Mouse (Mus musculus) heart, embryonic 10.5 days (tissue): Measurements from ENCODE around the gene Nup133. TPM values are rescaled to one million over a fixed set of nuclear protein-coding genes. Genes with fewer than 3 reads are reported as not detected.

Source experiments
- DNase-seq: peaks from one replicate; pipeline ENCODE4 v3.0.0-alpha.2; 2017; ENCODE audit warnings: low spot score
- H3K27ac ChIP-seq: fragments of 300-500 bp; sonication (generic); 2 replicates; pipeline ENCODE4 v1.5.1; 2016; ENCODE audit warnings: mild to moderate bottlenecking
- H3K27me3 ChIP-seq: fragments of 300-500 bp; sonication (generic); 2 replicates; pipeline ENCODE4 v1.6.1; 2016; ENCODE audit warnings: mild to moderate bottlenecking; ENCODE audit not compliant: poor library complexity, insufficient read depth, severe bottlenecking
- H3K36me3 ChIP-seq: fragments of 300-500 bp; sonication (generic); 2 replicates; pipeline ENCODE4 v1.6.1; 2016; ENCODE audit warnings: mild to moderate bottlenecking, moderate library complexity
- H3K4me1 ChIP-seq: fragments of 300-500 bp; sonication (generic); 2 replicates; pipeline ENCODE4 v1.6.1; 2016; ENCODE audit warnings: mild to moderate bottlenecking
- H3K4me3 ChIP-seq: fragments of 300-500 bp; sonication (generic); 2 replicates; pipeline ENCODE4 v1.5.1; 2016; ENCODE audit warnings: mild to moderate bottlenecking, moderate library complexity
- H3K9me3 ChIP-seq: fragments of 300-500 bp; sonication (generic); 2 replicates; pipeline ENCODE4 v1.6.1; 2016; ENCODE audit warnings: mild to moderate bottlenecking, moderate library complexity
- WGBS: fragments of 180-500 bp; shearing (Covaris S2); methylation state at CpG from one replicate; pipeline ENCODE4 v1.1.7; 2016; 5-methylcytosine and 5-hydroxymethylcytosine counted together
- polyA plus RNA-seq: library from polyadenylated mRNA; unstranded; fragments of >200 nt; fragmentation: Nextera tagmentation; extraction: Ambion mirVana; gene quantifications from 2 replicates; pipeline ENCODE4 v1.2.1, GENCODE M21; 2016

Nup133 gene
- 34.1 and 37.8 TPM in 2 replicates for polyA plus RNA-seq

DNA sequence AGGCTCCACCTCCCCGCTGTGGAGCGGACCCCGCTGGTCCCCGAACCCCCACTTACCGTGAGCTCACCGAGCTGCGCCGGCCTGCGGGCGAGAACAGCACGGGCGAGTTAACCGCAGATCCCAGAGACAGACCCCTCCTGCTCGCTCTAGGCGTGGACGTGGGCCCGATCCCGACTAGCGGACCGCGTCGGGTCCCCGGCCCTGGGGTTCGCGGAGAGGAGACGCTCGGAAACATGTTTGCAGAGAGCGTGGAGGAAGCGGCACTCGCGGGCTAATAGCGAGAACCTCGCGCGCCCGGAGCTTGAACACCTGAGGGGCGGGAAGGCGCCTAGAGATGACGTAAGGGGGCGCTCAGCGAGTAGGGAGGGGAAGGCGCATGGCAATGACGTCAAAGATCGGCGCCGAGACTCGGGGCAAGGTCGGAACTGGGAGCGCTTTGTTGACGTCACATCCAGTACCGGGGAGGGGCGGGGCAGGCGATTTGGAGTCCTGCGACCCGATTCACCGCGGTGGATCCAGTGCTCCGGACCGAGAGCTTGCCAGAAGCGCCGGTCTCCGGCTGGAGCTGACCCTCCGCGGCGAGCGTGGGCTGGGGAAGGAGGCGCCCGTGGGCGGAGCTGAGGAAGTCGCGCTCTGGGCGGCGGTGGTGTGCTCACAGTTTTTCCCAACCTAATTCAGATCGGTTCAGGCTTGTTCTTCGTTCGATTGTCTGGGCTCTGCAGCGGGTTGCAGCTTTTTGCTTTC, at the start of gene Nup133:
Nup133 (minus strand) TSS at position 324 of the 744 bp plus-strand sequence.
- Histone ChIP-seq H3K4me3 (peak within 1 kb of the TSS; percentile 99), H3K27me3 (no peaks in the 10 kb centered on the region), H3K36me3 (peaks cover 37% of the 10 kb centered on the region), H3K9me3 (no peaks in the 10 kb centered on the region), H3K27ac (peak within 1 kb of the TSS; percentile 90), H3K4me1 (peaks cover 16% of the 10 kb centered on the region)
- peak; percentile 98 for DNase-seq
- under 1% methylated on average over 77 of the region's 77 CpGs for WGBS

- WGBS = 92% methylated on average over 3 of the region's 3 CpGs
Measured at GRCm38 (mm10) chr8:123993997-123994396, 44.9 kb upstream of the Nup133 start.

DNA sequence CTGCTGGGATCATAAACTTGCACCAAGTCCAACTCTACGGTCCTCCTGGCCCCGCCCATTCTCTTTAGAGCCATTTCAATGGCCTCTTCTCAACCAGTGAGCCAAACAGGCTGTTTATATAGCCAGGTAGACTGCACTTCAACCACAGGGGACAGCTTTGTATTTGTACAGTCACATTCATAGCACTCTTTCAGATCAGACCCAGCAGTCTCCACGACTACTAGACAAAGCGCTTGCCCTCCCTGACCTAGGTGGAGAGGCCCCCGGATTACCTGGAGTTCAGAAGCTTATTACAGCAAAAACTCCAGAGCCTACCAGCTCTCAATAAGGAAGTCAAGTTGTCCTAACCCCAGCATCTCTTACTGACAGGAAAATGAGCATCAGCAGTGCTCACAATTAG, 44.5 kb upstream of the Nup133 start:
- no peaks in the 10 kb centered on the region for H3K9me3 ChIP-seq
- whole genome bisulfite sequencing = 85% methylated on average over 5 of the region's 5 CpGs
- no peaks in the 10 kb centered on the region for H3K27me3 ChIP-seq
- H3K36me3 ChIP-seq = peaks cover 45% of the 10 kb centered on the region
- H3K27ac ChIP-seq = no peak overlapping the region
- no peak overlapping the region for H3K4me3 ChIP-seq
- H3K4me1 ChIP-seq = peaks cover 22% of the 10 kb centered on the region
- DNase-seq = no peak

More at GRCm38 (mm10) chr8:123993997-123994396, 44.9 kb upstream of the Nup133 start:
- Histone ChIP-seq H3K27ac (no peak overlapping the region), H3K4me3 (no peak overlapping the region), H3K27me3 (no peaks in the 10 kb centered on the region), H3K4me1 (peaks cover 18% of the 10 kb centered on the region), H3K36me3 (peaks cover 49% of the 10 kb centered on the region), H3K9me3 (no peaks in the 10 kb centered on the region)
- no peak for DNase-seq

- no peak for DNase-seq
Measured at GRCm38 (mm10) chr8:123992587-123992986, 43.5 kb upstream of the Nup133 start.

DNA sequence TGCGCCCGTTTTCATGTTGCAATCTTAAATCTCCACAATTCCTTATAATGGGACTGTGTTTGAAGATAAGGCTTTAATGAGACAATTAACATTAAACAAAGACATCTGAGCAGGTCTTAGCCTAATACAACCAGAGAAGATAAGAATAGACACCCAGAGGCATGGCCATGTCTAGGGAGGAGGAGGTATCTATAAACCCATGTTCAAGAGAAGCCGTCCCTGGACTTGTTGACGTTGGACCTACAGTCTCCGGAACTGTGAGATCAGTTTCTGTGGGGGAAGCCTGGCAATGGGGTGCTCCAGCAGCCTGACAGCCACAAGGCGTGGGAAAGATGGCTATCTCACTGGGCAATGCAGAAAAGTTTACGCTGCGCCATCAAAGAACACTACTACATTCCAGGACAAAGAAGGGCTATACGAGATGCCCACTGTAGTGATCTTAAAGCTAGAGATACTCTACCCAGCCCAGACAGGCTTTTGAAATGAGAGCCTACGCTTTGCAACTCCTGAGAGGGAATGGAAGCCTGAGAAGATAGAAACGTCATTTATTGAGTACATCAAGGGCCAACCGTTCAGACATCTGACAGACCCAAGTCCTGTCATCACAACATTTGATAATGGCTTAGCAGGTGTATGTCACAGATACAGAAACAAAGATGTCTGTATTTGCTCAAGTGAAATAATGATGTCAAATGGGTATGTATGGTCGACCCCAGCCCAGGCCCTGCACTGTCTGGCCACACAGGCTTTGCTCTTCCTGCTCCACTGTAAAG, 41.4 kb upstream of the Nup133 start:
- DNase-seq = no peak
- no peaks in the 10 kb centered on the region for H3K27me3 ChIP-seq
- H3K27ac ChIP-seq = peak overlapping the region; percentile 82; the same call in 1 of the 2 replicates
- WGBS = 44% methylated on average over 13 of the region's 13 CpGs
- H3K9me3 ChIP-seq = no peaks in the 10 kb centered on the region
- peaks cover 23% of the 10 kb centered on the region for H3K4me1 ChIP-seq
- no peak overlapping the region for H3K4me3 ChIP-seq
- H3K36me3 ChIP-seq = peaks cover 20% of the 10 kb centered on the region

More at GRCm38 (mm10) chr8:123992587-123992986, 43.5 kb upstream of the Nup133 start:
- Histone ChIP-seq H3K36me3 (peaks cover 38% of the 10 kb centered on the region), H3K27me3 (no peaks in the 10 kb centered on the region), H3K9me3 (no peaks in the 10 kb centered on the region), H3K4me1 (peaks cover 23% of the 10 kb centered on the region), H3K27ac (no peak overlapping the region), H3K4me3 (no peak overlapping the region)
- WGBS = 76% methylated on average over 8 of the region's 8 CpGs

DNA sequence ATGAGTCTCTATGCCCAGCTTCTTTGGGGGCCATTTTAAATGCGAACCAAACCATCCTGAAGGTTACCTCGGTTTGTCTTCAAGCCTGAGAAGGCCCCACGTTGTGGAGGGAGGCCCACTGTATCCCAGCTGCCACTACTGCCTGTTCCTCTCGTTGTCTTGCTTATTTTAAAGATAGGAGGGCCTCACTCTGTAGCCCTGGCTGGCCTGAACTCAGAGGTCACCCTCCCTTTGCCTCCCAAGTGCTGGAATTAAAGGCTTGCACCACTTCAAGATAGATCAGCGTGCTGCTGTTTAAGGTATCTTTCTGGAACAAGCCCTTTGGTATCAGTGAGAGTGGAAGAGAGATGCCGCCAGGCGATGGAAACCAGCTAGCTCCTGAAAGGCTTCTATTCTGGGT, 40.1 kb upstream of the Nup133 start:
- H3K27me3 ChIP-seq = no peaks in the 10 kb centered on the region
- DNase-seq = peak; percentile 79
- H3K4me1 ChIP-seq = peaks cover 23% of the 10 kb centered on the region
- H3K27ac ChIP-seq = peak overlapping the region; percentile 82
- 13% methylated on average over 7 of the region's 7 CpGs for WGBS
- peaks cover 7% of the 10 kb centered on the region; the same call in 1 of the 2 replicates for H3K36me3 ChIP-seq
- no peaks in the 10 kb centered on the region for H3K9me3 ChIP-seq
- H3K4me3 ChIP-seq = peak overlapping the region; percentile 30

DNA sequence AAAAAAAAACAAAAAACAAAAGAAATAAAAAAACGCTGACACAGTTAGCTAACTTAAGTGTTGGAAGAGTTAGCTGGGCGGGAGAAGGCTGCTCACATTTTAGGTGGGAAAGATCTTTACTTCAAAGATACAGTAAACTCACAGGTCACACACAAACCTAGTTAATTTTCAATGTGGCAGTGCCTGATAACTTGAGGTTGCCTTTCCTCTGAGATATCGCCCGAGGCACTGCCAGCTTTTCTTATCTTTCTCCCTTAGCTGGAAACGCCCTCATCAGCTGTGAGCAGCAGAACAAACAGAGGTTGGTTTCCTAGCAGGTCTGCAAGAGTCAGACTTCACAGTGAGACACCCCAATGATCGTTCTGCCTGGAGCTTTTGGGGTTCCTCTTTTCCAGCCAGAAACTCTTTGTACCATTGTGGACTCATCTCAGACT, 39.6 kb upstream of the Nup133 start:
- Histone ChIP-seq H3K4me3 (peak overlapping the region; percentile 30), H3K9me3 (no peaks in the 10 kb centered on the region), H3K27me3 (no peaks in the 10 kb centered on the region), H3K36me3 (peaks cover 2% of the 10 kb centered on the region; the same call in 1 of the 2 replicates), H3K27ac (peak overlapping the region; percentile 82), H3K4me1 (peaks cover 23% of the 10 kb centered on the region)
- WGBS = 21% methylated on average over 6 of the region's 6 CpGs
- DNase-seq = peak; percentile 94

DNA sequence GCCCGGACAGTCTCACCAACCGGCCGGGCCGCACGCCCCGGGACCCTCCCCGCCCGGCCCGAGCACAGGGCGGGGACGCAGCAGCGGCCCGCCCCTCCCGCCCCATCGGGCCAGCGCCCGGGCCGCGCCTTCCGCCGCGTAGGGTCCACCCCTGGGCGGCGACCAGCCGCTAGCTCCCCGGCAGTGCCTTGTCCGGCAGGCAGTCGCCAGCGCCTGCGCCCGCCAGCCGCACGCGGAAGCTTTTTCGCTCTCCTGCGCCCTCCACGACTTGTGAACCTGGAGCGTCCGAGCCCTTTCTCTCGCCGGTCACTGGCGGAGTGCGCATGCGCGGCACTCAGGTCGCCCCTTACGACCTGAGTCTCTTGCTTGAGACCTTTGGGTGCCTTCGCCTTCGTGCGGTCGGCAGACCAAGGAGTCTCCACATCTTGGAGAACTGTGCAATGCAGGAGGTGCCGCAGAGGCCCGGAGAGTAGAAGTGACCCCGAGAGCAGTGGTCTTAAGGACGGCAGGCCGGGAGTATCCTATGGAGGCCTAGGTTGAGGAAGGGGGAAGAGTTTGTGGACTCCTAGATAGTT, 33.8 kb upstream of the Nup133 start, which contains the start of gene Abcb10:
Abcb10 (minus strand) TSS at position 297 of the 575 bp plus-strand sequence.
- WGBS = under 1% methylated on average over 56 of the region's 56 CpGs
- no peaks in the 10 kb centered on the region for H3K27me3 ChIP-seq
- no peaks in the 10 kb centered on the region for H3K9me3 ChIP-seq
- H3K4me1 ChIP-seq = peaks cover 47% of the 10 kb centered on the region
- H3K4me3 ChIP-seq = peak within 1 kb of the TSS; percentile 93
- H3K36me3 ChIP-seq = no peaks in the 10 kb centered on the region
- DNase-seq = peak; percentile 97
- H3K27ac ChIP-seq = peak within 1 kb of the TSS; percentile 97

DNA sequence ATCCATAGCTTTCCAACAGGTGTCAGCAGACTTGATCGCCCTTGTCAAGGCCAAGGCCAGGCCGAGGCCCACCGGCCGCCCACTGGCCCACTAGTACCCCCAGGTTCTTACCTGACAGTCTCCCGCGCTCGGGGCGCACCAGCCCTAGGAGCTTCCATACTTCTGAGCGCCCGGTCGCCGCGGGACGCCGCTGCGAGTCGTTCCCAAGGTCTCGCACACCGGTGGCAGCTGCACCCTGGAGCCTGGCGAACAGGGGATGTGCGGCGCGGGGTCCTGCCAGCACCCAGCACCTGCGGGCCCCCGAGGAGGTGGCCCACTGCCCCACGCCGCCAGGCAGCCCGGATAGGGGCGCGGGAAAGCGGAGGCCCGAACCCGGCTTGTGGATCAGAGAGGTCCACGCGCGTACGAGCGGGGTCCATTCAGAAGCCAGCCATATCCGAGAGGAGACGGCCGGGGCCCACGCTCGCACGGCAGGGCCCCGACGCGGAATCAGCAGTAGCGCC, 33.3 kb upstream of the Nup133 start:
- 1% methylated on average over 48 of the region's 48 CpGs for WGBS
- Histone ChIP-seq H3K36me3 (no peaks in the 10 kb centered on the region), H3K9me3 (no peaks in the 10 kb centered on the region), H3K4me3 (peak overlapping the region; percentile 93), H3K4me1 (peaks cover 51% of the 10 kb centered on the region), H3K27me3 (no peaks in the 10 kb centered on the region), H3K27ac (peak overlapping the region; percentile 97)
- DNase-seq = no peak

GRCm38 (mm10) chr8:123981674-123982073, 32.6 kb upstream of the Nup133 start:
- Histone ChIP-seq H3K27ac (peak overlapping the region; percentile 97; the same call in 1 of the 2 replicates), H3K36me3 (no peaks in the 10 kb centered on the region), H3K9me3 (no peaks in the 10 kb centered on the region), H3K4me1 (peaks cover 51% of the 10 kb centered on the region), H3K27me3 (no peaks in the 10 kb centered on the region), H3K4me3 (peak overlapping the region; percentile 93)
- WGBS = 47% methylated on average over 4 of the region's 4 CpGs
- DNase-seq = no peak

DNA sequence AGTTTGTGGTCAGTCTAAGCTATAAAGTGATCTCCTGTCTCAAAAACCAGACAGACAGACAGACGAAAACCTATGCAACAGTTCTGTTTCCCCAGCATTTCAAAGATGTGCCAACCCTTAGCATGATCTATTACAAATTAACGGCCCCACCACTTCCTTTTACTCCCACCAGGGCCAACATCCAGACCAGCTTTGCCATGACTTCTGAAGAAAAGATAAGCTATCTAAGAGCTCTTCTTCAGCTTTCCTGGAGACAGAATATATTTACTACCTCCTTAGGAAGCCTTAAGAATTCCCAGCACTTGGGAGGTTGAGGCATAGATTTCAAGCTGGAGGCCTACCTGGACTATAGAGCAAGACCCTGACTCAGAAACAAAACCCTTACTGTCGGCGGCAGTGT, 31.2 kb upstream of the Nup133 start:
- Histone ChIP-seq H3K27me3 (no peaks in the 10 kb centered on the region), H3K9me3 (no peaks in the 10 kb centered on the region), H3K27ac (peak overlapping the region; percentile 79), H3K4me1 (peaks cover 51% of the 10 kb centered on the region), H3K4me3 (peak overlapping the region; percentile 93), H3K36me3 (peaks cover under 1% of the 10 kb centered on the region; the same call in 1 of the 2 replicates)
- 48% methylated on average over 4 of the region's 4 CpGs for WGBS
- DNase-seq = no peak

- H3K27ac ChIP-seq = peak overlapping the region; percentile 79
- H3K27me3 ChIP-seq = no peaks in the 10 kb centered on the region
- H3K9me3 ChIP-seq = no peaks in the 10 kb centered on the region
- peaks cover 51% of the 10 kb centered on the region for H3K4me1 ChIP-seq
- peak overlapping the region; percentile 33 for H3K4me3 ChIP-seq
- 14% methylated on average over 8 of the region's 8 CpGs for WGBS
- peaks cover 6% of the 10 kb centered on the region; the same call in 1 of the 2 replicates for H3K36me3 ChIP-seq
- peak; percentile 96 for DNase-seq
Measured at GRCm38 (mm10) chr8:123978926-123979325, 29.9 kb upstream of the Nup133 start.
